In genomic region chr17:45929591-45929990, GRCm38 (mm10) we compare ENCODE assay signal across 27 mouse cellular contexts.
A peak's percentile ranks its signal among the peaks of the same experiment; 100 is the strongest.
DNase-seq lines count a peak whose midpoint lies in the region; ATAC-seq and TF ChIP-seq lines count a peak whose summit lies in the region.
"Had no signal": no experiment of that assay in that cellular context is flagged by ENCODE, and none has a peak within 500 bp of the region (broad histone marks: within the 10 kb centered on the region; RNA-seq: fewer than 3 reads in every experiment).

No protein-coding gene starts in this region.

- 77% methylated on average over 7 of the region's 7 CpGs for WGBS in hindbrain, embryonic 10.5 days
- 83% methylated on average over 7 of the region's 7 CpGs for WGBS in hindbrain, embryonic 12.5 days
- 68% methylated on average over 7 of the region's 7 CpGs for WGBS in embryonic facial prominence, embryonic 11.5 days
- WGBS in embryonic facial prominence, embryonic 14.5 days = 55% methylated on average over 7 of the region's 7 CpGs
- WGBS in limb, embryonic 14.5 days = 39% methylated on average over 7 of the region's 7 CpGs

- no peak for DNase-seq in hindbrain, embryonic 10.5 days (ENCODE audit: low spot score)
- no peak for DNase-seq in embryonic facial prominence, embryonic 11.5 days (ENCODE audit: low spot score)
- DNase-seq in embryonic facial prominence, embryonic 14.5 days (ENCODE audit: low spot score) = no peak
- DNase-seq in limb, embryonic 14.5 days (ENCODE audit: low spot score) = no peak
- DNase-seq in urinary bladder, postnatal 25 days (ENCODE audit: low spot score) = no peak
- no peak for DNase-seq in thymus, postnatal 0 days (ENCODE audit: low spot score)
- DNase-seq: adrenal gland, adult 2 months; B cell, adult 2 months; cerebellum, adult 11-12 months; cerebellum, postnatal 14 days; gastrocnemius, postnatal 10 days; kidney, adult 11 months; kidney, postnatal 36 days; retina, postnatal 1 day; right cerebral cortex, postnatal 25 days; spleen, adult 18-20 months; thymus, postnatal 14 days had no signal

- TF ChIP-seq POLR2A in limb, embryonic 14.5 days (IDR thresholded peaks at IDR 0.05; ENCODE audit: borderline replicate concordance, extremely low read depth, insufficient read depth, insufficient read length) = no peak

- H3K9ac ChIP-seq in hindbrain, embryonic 12.5 days = no peak overlapping the region
- H3K9ac ChIP-seq in embryonic facial prominence, embryonic 11.5 days (replicated peaks; ENCODE audit: low read length) = peak overlapping the region; percentile 29
- no peak overlapping the region for H3K9ac ChIP-seq in embryonic facial prominence, embryonic 14.5 days (ENCODE audit: low read depth, low read length)
- H3K9ac ChIP-seq in limb, embryonic 14.5 days (ENCODE audit: low read depth, low read length, severe bottlenecking) = 0 out of 2 replicates have a peak overlapping the region, but pooled peaks have one; percentile 2
- H3K9ac ChIP-seq: forebrain, embryonic 15.5 days; kidney, embryonic 15.5 days; liver, embryonic 15.5 days; neural tube, embryonic 12.5 days had no signal

- peak overlapping the region; percentile 77 for H3K27ac ChIP-seq in hindbrain, embryonic 10.5 days
- H3K27ac ChIP-seq in hindbrain, embryonic 12.5 days = no peak overlapping the region
- H3K27ac ChIP-seq in embryonic facial prominence, embryonic 11.5 days (replicated peaks; ENCODE audit: low read depth, low read length) = peak overlapping the region; percentile 54; the same call in 1 of the 2 replicates
- peak overlapping the region; percentile 62 for H3K27ac ChIP-seq in embryonic facial prominence, embryonic 14.5 days (replicated peaks; ENCODE audit: low read depth, low read length)
- peak overlapping the region; percentile 71 for H3K27ac ChIP-seq in limb, embryonic 14.5 days (replicated peaks; ENCODE audit: low read depth, low read length)
- H3K27ac ChIP-seq: forebrain, embryonic 15.5 days; kidney, embryonic 15.5 days; liver, embryonic 15.5 days; neural tube, embryonic 12.5 days had no signal

- H3K4me3 ChIP-seq in hindbrain, embryonic 10.5 days = no peak overlapping the region
- no peak overlapping the region for H3K4me3 ChIP-seq in hindbrain, embryonic 12.5 days
- no peak overlapping the region for H3K4me3 ChIP-seq in embryonic facial prominence, embryonic 11.5 days (ENCODE audit: low read depth, low read length)
- no peak overlapping the region for H3K4me3 ChIP-seq in embryonic facial prominence, embryonic 14.5 days (ENCODE audit: low read depth, low read length)
- no peak overlapping the region for H3K4me3 ChIP-seq in limb, embryonic 14.5 days (replicated peaks; ENCODE audit: low read length)
- H3K4me3 ChIP-seq: forebrain, embryonic 15.5 days; kidney, embryonic 15.5 days; liver, embryonic 15.5 days; neural tube, embryonic 12.5 days had no signal

- H3K4me2 ChIP-seq in hindbrain, embryonic 12.5 days (replicated peaks) = no peak overlapping the region
- H3K4me2 ChIP-seq in embryonic facial prominence, embryonic 11.5 days (ENCODE audit: low read depth, low read length) = no peak overlapping the region
- H3K4me2 ChIP-seq in embryonic facial prominence, embryonic 14.5 days (ENCODE audit: low read depth, low read length) = no peak overlapping the region
- no peak overlapping the region for H3K4me2 ChIP-seq in limb, embryonic 14.5 days (replicated peaks; ENCODE audit: low read depth, low read length, severe bottlenecking)
- H3K4me2 ChIP-seq: forebrain, embryonic 15.5 days; heart, embryonic 11.5 days; kidney, embryonic 15.5 days; liver, embryonic 15.5 days; midbrain, embryonic 11.5 days; neural tube, embryonic 12.5 days had no signal

- no peaks in the 10 kb centered on the region for H3K9me3 ChIP-seq in hindbrain, embryonic 10.5 days
- no peaks in the 10 kb centered on the region for H3K9me3 ChIP-seq in hindbrain, embryonic 12.5 days (replicated peaks)
- no peaks in the 10 kb centered on the region for H3K9me3 ChIP-seq in embryonic facial prominence, embryonic 11.5 days (replicated peaks; ENCODE audit: control insufficient read depth, low read length)
- no peaks in the 10 kb centered on the region for H3K9me3 ChIP-seq in embryonic facial prominence, embryonic 14.5 days (ENCODE audit: control insufficient read depth, low read length)
- no peaks in the 10 kb centered on the region for H3K9me3 ChIP-seq in limb, embryonic 14.5 days (ENCODE audit: control insufficient read depth, low read length)
- H3K9me3 ChIP-seq: forebrain, embryonic 15.5 days; G1E; kidney, embryonic 15.5 days; liver, embryonic 15.5 days; neural tube, embryonic 12.5 days had no signal

- no peaks in the 10 kb centered on the region for H3K36me3 ChIP-seq in hindbrain, embryonic 10.5 days
- no peaks in the 10 kb centered on the region for H3K36me3 ChIP-seq in hindbrain, embryonic 12.5 days
- H3K36me3 ChIP-seq in embryonic facial prominence, embryonic 11.5 days (replicated peaks; ENCODE audit: control insufficient read depth, insufficient read depth, low read depth, low read length) = no peaks in the 10 kb centered on the region
- H3K36me3 ChIP-seq in embryonic facial prominence, embryonic 14.5 days (ENCODE audit: control insufficient read depth, insufficient read depth, low read length) = no peaks in the 10 kb centered on the region
- no peaks in the 10 kb centered on the region for H3K36me3 ChIP-seq in limb, embryonic 14.5 days (ENCODE audit: control insufficient read depth, insufficient read depth, low read length)
- H3K36me3 ChIP-seq: forebrain, embryonic 15.5 days; G1E; kidney, embryonic 15.5 days; liver, embryonic 15.5 days; neural tube, embryonic 12.5 days had no signal

- peaks cover 62% of the 10 kb centered on the region for H3K4me1 ChIP-seq in hindbrain, embryonic 10.5 days (replicated peaks)
- H3K4me1 ChIP-seq in hindbrain, embryonic 12.5 days = peaks cover 28% of the 10 kb centered on the region
- H3K4me1 ChIP-seq in embryonic facial prominence, embryonic 11.5 days (ENCODE audit: control insufficient read depth, insufficient read depth, low read length) = peaks cover 10% of the 10 kb centered on the region
- peaks cover 29% of the 10 kb centered on the region for H3K4me1 ChIP-seq in embryonic facial prominence, embryonic 14.5 days (ENCODE audit: control insufficient read depth, insufficient read depth, low read length)
- H3K4me1 ChIP-seq in limb, embryonic 14.5 days (ENCODE audit: control insufficient read depth, insufficient read depth, low read length) = peaks cover 32% of the 10 kb centered on the region
- H3K4me1 ChIP-seq: forebrain, embryonic 15.5 days had no signal

- H3K27me3 ChIP-seq in hindbrain, embryonic 10.5 days (ENCODE audit: insufficient read depth, poor library complexity, severe bottlenecking) = peaks cover 47% of the 10 kb centered on the region
- H3K27me3 ChIP-seq in hindbrain, embryonic 12.5 days = peaks cover 9% of the 10 kb centered on the region; the same call in 1 of the 2 replicates
- H3K27me3 ChIP-seq in embryonic facial prominence, embryonic 11.5 days (ENCODE audit: control insufficient read depth, insufficient read depth, low read length) = no peaks in the 10 kb centered on the region
- no peaks in the 10 kb centered on the region for H3K27me3 ChIP-seq in embryonic facial prominence, embryonic 14.5 days (replicated peaks; ENCODE audit: control insufficient read depth, insufficient read depth, low read length)
- H3K27me3 ChIP-seq in limb, embryonic 14.5 days (ENCODE audit: control insufficient read depth, insufficient read depth, low read length) = no peaks in the 10 kb centered on the region
- H3K27me3 ChIP-seq: forebrain, embryonic 15.5 days; liver, embryonic 15.5 days; neural tube, embryonic 12.5 days; Patski had no signal

- ATAC-seq in hindbrain, embryonic 12.5 days (ENCODE audit: low FRiP score) = no peak
- 0 out of 2 replicates have a peak, but pooled peaks have one; percentile 35 for ATAC-seq in embryonic facial prominence, embryonic 11.5 days (replicated peaks; ENCODE audit: insufficient number of reproducible peaks, low FRiP score, low TSS enrichment, low read depth)
- ATAC-seq in embryonic facial prominence, embryonic 14.5 days (ENCODE audit: low read depth) = peak; percentile 38; the same call in 1 of the 2 replicates
- peak; percentile 60 for ATAC-seq in limb, embryonic 14.5 days (ENCODE audit: low FRiP score, low read depth)
- ATAC-seq: forebrain, embryonic 15.5 days; lung, postnatal 0 days; Patski had no signal

Comparison
In these comparisons a context has a peak if more than half of its experiments do, and no peak if none do; other contexts are left out.
1. H3K9ac ChIP-seq: peak in embryonic facial prominence, embryonic 11.5 days (single experiment) and limb, embryonic 14.5 days (single experiment); none in hindbrain, embryonic 12.5 days (single experiment) and embryonic facial prominence, embryonic 14.5 days (single experiment).